Mouse (Mus musculus) skeletal muscle tissue, adult 2 months (tissue): ENCODE results near the gene Klhdc1.

Experiments
- DNase-seq: peaks from one replicate; pipeline ENCODE4 v3.0.0-alpha.2; 2012; ENCODE audit warnings: low read depth, low spot score

Gene Klhdc1

DNA sequence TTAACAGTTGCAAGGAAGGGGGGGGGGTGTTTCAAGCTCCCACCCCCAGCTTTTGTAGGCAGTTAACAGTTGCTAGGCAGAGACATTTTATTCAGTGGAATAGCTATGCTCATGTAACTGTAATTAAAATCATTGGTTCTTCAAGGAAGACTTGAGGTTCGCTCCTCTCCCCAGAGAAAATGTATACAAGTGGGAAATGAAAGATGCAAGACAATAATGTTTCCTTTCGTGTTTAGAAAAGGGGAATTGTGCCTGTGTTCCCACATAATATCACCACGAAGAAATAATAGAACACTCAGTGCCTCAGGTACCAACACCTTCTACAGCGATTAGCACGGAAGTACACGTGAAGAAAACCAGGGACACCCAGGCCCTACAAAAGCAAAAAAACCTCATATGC, at the start of gene Klhdc1:
Gene Klhdc1, plus strand, starts transcription at position 301 of the 400 bp plus-strand sequence.
- no peak for DNase-seq

DNA sequence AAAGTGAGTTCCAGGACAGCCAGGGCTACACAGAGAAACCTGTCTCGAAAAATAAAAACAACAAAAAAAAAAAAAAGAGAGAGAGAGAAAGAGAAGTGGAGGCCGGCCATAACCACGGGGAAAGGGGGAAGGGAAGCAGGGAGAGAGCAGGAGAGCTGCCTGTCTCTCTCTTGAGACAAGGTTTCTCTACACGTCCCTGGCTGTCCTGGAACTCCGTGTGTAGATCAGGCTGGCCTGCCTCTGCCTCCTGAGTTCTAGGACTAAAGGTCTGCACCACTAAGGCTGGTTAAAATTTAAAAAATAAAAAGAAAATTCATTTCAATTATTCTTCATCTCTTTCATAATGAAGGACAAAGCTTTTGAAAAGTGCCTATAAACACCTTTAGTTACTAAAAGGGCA, 49.6 kb upstream of the Klhdc1 start:
- no peak for DNase-seq

DNA sequence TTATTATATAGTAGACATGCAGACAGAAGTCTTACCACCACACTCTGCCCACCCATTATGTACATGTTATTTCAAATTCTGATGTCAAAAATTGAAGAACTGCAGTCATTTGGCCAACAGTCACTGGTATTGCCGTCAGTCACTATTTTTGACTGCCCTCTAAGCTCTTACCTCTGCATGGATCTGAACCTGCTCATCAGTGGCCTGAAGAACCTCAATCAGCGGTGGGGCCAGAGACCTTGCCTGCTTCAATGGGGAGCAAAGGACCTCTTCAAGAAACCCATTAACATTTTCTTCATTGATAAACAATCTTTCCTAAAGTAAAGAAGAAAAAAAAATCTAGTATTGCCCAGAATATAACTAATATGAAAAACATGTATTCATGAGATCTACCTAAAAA, 48.3 kb upstream of the Klhdc1 start:
- DNase-seq = no peak

DNA sequence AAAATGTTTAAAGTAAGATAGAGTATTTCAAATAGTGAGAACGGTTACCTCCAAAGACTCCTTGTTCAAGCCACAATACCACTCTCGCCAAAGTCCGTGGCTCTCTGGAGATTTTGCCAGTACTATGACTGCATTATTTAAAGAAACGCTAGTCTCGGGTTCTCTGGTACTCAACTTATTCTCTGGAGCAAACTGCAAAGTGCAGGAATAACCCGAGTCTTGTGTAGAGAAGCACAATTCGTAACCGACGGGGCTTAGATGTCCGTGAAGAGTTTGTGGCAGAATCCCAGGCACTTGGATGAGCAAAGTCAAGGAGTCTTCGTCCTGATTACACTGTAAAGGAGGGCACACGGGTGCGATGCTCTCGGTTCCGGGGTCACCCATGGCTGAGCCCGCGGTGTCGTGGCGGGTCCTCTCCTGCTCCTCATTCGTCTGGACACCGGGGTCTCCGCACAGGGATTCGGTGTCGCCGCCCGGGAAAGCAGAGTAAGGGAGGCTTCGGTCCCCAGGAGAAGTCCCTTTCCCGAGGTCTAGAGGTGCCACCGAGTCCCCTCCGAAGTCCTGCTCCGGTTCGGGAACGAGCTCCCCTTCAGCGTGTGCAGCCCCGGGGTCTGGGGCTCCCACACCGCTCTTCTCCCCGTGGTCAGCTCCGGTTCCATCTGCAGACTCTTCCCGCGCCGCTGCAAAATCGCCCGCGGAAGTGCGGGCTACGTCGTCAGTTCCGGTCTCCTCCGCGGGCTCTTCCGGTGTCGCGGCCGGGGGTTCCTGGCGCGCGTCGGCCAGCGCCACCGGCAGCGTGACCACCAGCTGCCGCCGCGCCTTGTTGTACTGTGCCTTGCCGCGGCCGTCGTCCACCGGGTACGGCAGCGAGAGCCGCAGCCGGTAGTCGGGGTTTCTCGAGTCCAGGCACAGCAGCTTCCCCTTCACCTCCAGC, 44.3 kb upstream of the Klhdc1 start, which contains the start of gene Gm49383:
Gene Gm49383, minus strand, starts transcription at position 661 of the 934 bp plus-strand sequence.
- peak; percentile 54 for DNase-seq

DNA sequence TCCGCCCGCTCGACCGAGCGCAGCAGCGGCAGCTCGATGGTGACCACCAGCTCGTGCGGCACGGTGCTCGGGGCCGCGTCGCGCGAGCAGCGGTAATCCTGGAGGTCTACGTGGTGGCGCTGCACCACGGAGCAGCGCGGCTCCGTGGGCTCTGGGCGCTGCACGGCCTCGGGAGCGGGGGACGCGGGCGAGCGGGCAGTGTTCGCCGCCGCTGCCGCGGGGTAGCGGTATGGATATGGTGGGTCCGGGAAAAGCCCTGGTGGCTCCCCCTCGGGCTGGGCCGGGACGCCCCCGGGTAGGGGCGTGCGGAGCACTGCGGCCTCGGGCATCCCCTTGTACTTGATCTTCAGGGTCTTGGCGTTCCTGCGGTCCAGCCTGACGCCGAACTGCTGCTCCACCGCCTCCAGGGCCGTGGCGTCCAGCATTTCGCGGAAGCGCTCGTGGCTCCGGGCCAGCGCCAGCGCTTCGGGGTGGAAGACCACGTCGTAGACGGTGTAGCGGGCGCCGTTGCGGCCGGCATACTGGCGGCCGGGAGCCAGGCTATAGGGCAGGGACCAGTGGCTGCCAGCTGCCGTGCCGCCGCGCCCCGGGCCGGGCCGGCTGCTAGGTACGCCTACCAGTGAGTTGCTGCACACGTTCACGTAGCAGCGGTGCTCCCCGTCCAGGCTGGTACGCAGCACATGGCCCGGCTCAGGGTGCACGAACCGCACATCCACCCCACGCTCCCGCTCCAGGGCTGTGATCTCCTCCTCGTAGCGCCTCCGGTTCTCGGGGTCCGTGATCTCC, 43.4 kb upstream of the Klhdc1 start:
- DNase-seq = peak; percentile 18

DNA sequence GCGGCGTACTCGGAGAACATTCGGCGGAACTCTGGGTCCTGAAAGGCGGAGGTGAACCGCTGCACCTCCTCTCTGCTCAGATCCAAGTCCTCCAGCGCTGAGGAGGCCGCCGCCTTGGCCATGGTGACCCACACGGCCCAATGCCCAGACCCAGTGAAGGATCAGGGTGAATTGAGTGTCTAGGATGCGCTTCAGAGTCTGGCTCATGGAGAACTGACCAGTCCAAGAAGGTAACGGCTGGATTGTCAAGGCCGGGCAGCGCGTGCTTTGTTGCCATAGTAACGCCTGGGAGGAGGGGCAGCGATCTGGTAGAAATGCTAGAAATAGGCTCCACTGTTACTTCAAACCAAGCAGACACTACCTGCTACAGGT, 42.8 kb upstream of the Klhdc1 start, which contains the start of gene Dnaaf2:
Gene Dnaaf2, minus strand, starts transcription at position 266 of the 372 bp plus-strand sequence.
- DNase-seq = no peak

DNA sequence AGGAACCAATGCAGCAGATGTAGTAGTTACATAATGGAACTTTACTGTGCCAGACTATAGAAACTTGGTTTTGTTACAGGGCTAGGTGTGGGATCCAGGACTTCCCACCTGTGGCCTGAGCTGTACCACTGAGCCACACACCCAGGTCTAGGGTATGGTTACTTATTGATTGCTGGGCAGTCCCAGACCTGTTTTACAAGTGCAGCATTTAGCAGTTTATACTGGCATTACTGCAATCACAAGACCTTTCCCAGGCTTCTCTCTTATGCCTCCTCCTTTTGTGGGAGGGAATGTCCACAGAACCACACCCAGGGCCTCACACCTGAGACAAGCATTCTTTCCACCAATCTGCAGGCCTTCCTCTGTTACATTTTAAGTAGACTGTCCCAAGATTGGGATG, 42.0 kb upstream of the Klhdc1 start:
- no peak for DNase-seq

DNA sequence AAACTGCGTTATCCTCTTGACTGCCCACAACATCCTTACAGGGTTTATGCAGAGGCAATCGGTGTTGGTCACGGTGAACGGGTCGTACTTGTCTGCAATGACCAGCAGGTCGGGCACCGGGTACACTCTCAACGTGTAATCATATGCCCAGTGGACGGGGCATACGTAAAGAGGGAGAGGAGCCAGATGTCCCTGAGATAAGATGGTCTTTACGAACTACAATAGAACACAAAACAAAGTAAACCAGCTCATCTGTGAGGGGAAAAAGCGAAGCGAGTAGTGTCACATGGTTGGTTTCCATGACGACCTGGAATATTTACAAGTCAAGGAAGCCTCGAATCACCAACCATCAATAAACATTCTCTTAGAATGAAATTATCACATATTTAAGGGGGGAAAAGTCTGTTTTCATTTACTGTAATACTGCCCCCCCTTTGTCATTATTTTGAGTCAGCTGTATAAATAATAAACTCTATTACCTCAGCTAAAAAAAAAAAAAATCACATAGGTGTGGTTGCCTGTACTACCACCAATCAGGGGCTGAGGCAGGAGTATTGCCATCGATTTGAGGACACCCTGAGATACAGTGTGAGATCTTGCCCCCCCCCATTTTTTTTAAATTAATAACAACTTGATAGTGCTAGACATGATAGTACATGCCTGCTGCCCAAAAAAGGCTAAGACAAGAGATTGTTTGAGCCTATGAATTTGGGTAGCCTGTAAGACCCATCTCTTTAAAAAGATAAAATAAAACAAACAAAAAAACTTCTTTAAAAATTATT, 36.7 kb upstream of the Klhdc1 start, which contains the start of gene Gm49384:
Gene Gm49384, minus strand, starts transcription at position 216 of the 782 bp plus-strand sequence.
- DNase-seq = no peak

DNA sequence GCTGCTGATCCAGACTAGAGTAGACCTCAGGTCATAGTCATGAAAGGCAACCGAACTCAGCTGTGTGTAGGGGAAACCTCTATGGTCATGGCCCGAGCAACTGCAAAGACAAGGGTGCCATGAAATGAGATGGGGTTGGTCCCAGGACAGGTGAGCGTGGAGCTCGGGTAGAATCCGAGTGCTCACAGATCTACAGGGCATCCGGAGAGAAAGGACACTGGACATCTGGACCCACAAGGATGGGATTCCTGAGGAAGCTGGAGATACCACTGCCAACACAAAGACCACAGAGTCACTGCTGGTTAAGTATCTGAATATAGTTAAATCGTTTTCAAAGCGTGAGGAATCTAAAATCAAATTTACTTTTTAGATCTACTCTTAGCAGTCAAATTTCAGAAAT, 33.6 kb upstream of the Klhdc1 start:
- DNase-seq = no peak

DNA sequence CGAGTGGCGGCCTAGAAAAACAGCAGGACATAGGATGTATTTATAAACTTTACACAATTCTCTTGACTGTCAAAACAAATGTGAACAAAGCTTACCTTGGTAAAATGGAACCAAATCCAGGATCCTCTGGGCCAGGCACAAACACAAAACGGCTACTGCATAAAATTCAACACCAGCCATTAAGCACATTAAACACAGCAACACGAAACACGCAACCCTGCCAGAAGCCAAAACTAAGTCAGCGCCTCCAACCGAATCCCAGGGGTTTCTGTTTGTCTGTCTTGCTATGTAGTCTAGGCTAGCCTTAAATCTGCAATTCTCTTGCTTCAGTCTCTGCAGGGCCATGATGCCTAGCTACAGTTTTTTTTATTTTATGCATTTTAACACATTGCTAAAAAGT, 33.0 kb upstream of the Klhdc1 start:
- DNase-seq = no peak

DNA sequence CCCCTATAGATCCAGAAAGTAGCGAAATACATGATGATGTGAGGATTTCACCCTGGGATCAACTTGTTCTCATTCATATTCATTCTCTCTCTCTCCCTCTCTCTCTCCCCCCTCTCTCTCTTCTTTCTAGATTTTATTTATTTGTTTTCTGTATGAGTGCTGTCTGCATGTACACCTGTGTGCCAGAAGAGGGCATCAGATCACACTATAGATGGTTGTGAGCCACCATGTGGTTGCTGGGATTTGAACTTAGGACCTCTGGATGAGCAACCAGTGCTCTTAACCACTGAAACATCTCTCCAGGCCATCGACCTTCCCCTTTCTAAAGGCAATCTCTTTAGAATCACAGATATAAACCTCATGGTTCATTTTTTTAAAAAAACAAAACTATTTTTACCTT, 32.5 kb upstream of the Klhdc1 start:
- DNase-seq = no peak

DNA sequence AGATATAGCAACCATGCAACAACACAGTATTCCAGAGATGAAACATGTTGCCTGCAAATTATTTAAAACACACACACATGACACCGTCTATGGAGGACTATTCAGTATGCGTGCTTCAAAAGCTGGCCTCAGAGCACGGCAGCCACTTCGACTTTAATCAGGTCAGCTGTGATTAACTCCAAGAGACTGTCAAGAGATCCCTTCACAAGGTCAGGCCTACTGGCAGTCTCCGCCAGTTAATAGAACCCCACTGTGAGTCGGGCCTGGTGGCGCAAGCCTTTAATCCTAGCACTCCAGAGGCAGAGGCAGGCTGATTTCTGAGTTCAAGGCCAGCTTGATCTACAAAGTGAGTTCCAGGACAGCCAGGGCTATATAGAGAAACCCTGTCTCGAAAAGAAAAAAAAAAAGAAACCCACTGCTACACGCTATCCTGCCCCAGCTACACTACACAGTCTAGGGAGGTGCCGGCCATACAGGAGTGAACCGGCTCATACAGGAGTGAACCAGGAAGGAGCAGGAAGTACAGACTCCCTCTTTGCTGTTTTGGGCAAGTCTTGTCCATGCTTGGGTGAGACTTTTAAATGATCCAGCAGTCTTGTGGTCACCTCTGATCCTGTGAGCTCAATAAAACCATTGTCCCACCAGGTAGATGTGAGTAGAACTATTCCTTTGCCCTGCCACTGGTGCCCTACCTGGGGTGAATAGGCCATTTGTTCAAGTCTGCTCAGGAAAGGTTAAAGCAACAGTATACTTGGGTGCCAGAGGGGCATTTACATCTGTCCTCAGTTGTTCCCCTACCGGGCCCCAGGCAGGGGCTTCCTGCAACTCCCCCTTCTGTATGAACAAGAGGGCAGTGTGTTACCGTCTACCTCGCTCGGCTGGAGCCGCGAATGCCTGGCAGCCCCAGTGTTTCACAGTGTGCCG, 30.7 kb upstream of the Klhdc1 start:
- DNase-seq = no peak

DNA sequence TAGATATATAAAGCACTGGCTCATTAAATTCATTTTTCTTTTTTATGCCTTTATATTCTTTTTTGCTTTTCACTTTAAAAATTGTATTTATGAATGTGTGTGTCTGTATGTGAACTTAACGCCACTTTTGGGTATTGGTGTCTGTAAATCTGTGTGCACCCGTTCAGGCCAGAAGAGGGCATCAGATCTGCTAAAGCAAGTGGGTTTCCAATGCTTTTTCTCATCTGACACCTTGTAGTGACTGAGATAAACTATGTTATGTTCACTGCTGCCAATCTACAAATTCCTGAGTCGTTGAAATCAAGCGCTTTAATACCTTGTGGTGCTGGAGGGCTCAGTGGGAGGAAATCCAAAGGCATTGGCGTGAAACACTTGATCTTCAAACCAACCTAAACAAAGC, 29.9 kb upstream of the Klhdc1 start:
- DNase-seq = no peak

DNA sequence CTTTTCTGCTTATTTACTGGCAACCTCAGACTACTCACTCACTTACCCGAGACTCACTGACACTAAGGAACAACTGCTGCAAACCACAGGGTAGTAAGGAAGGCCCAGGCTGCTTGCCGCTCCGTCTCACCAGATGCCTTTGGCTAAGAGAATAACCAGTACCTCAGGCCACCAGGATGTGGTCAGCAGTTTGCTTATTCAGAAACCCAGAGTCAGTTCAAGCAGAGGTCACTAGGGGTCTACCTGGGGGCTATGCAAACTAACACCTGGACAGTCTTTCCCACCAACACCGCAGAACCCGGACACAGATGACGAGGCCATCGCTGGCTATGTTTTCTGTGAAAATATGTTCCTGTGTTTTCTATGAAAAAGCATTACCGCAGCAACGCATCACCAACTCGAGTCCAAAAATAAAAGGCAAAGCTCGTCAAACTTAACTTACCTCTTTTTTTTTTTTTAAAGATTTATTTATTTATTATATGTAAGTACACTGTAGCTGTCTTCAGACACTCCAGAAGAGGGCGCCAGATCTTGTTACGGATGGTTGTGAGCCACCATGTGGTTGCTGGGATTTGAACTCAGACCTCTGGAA, 27.7 kb upstream of the Klhdc1 start:
- DNase-seq = no peak

DNA sequence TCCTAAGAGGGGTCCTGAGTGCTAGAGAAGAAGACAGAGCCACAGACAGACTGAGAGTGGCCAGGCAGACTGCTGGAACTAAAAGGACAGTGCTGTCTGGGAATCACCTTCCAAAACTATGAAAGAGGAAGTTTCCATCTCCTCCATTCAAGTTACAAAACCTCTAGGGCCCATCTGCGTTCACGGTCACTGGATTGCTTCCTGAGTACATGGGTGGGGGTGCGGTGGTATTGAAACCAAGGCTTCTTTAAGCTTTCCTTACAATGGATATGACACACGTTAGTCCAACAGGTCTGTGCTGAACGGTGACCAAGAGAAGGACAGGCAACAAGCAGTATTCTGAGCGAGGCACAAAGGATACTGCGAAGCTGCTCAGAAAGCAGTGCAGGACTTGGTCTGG, 26.6 kb upstream of the Klhdc1 start:
- DNase-seq = no peak

DNA sequence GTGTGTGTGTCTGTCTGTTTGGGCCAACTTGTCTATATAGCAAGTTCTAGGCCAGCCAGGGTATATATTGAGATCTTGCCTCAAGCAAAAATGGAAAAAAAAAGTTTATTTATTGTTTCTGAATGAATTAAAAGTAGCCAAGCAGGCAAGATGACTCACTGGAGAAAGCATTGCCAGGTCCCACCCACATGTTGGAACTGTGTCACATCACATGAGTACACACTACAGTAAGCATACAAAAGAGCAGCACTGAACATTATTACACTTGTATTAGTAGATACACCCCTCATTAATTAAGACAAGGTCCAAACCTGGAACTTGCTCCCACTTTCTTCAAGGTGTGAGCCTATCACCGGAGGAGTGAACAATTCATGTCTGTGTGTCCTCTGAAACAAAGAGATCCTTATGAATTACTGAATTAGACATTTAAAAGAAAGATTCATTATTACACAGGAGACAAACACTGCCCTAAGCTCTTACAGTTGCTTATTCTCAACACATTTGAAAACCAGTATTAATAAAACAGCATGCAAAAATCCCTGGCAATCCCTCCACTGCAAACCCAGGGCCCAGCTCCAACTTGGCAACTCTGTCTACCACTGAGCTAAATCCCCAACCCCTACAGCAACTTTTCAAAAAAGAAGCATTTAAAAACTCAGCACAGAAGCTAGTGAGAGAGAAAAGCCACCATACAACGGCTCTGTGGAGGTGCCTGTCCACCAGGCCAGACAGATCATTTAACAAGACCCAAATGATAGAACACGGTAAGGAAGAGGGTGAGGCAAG, 25.8 kb upstream of the Klhdc1 start:
- DNase-seq = peak; percentile 60

DNA sequence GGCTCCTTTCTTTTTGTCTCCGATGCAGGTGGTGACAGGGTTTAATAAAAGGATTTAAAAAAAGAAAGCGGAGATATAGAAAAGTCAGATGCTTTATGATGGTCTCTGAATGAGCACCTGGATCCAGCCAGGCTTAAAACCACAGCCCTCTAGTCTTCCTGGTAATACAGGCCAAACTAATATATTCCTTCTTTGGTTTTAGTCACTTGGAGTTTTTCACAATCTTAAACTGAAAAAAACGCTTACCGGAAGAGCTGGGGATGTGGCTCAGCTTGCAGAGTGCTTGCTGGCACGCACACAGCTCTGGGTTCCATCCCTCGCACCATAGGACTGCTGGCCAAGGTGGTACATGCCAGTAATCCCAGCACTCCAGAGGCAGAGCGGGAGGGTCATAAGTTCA, 24.4 kb upstream of the Klhdc1 start:
- DNase-seq = no peak

DNA sequence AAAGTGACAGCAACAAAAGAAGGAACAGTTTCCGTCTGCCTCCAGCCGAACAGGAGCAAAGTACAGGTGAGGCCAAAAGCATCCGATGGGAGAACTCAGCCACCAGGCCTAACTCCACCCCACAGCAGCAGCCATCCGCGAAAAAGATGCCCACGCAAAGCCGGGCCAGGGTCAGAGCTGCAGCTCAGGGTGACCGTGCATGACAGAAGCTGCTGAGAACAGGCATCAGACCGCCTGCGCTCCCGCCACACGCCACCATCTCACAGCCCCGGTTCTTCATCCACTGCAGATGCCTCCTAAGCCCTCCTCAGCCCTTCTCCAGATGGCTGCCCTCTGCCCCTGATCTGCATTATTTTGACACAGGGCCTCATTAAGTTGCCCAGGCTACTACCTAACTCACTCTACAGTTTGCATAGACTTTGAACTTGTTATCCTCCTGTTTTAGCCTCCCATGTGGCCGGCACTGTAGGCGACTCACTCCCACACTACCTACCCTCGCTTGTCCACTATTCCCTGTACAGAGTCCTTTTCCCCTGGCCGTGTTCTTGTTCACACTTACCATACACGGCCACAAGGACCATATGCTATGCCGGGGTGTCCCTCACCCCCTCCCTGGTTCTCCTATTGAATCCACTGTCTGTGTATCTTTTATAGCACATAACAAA, 20.2 kb upstream of the Klhdc1 start:
- no peak for DNase-seq
